Mouse (Mus musculus): ENCODE measurements around the gene Atg14. TPM values are rescaled to one million over a fixed set of nuclear protein-coding genes. Genes with fewer than 3 reads are reported as not detected.

The Atg14 gene
- polyA plus RNA-seq, 1 experiment from 2014 or later: 18.8 TPM

DNA sequence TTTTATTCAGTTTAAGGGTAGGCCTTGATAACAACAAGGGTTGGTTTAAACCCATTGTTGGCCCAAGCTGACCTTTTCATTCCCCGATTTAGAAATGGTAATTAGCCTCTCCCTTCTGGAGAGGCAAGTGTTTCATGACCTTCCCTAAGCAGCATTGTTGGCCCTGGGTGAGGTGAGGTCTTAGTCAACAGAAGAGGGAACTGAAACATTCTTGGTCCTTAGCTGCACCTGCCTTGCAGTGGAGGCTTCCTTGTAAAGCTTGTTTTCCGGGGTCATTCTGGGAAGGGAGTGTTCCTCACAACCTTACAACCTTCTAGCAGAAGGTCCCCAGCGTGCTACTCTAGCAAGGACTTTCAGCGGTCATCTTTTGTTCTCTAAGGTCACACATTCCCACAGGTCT is 2.3 kb upstream of the Atg14 start:
- ATAC-seq (ENCODE audit: low FRiP score): no peak
- 80% methylated on average over 4 of the region's 4 CpGs for WGBS
- no peak overlapping the region for H3K4me2 ChIP-seq

GRCm38 (mm10) chr14:47567962-47568652 is 2.3 kb downstream of the Atg14 start:
- peak overlapping the region; percentile 76 for H3K9ac ChIP-seq
- H3K9me3 ChIP-seq: no peaks in the 10 kb centered on the region
- peak overlapping the region; percentile 92 for H3K4me3 ChIP-seq (replicated peaks)
- H3K27ac ChIP-seq: peak overlapping the region; percentile 6; the same call in 1 of the 2 replicates
- peak overlapping the region; percentile 80 for H3K4me2 ChIP-seq
- H3K27me3 ChIP-seq: no peaks in the 10 kb centered on the region
- peak; percentile 99 for ATAC-seq (ENCODE audit: low FRiP score)
- 0% methylated on average over 46 of the region's 46 CpGs for WGBS
- H3K36me3 ChIP-seq (replicated peaks): no peaks in the 10 kb centered on the region
- H3K4me1 ChIP-seq: peaks cover 9% of the 10 kb centered on the region

More for the DNA sequence above, 2.3 kb upstream of the Atg14 start:
- H3K9ac ChIP-seq: no peak overlapping the region
- H3K36me3 ChIP-seq (replicated peaks): no peaks in the 10 kb centered on the region
- no peak overlapping the region for H3K4me3 ChIP-seq (replicated peaks)
- peaks cover 5% of the 10 kb centered on the region; the same call in 1 of the 2 replicates for H3K27me3 ChIP-seq
- H3K9me3 ChIP-seq: no peaks in the 10 kb centered on the region
- no peak overlapping the region for H3K27ac ChIP-seq
- 0 out of 2 replicates have a peak, but pooled peaks cover 2% of the 10 kb centered on the region for H3K4me1 ChIP-seq

DNA sequence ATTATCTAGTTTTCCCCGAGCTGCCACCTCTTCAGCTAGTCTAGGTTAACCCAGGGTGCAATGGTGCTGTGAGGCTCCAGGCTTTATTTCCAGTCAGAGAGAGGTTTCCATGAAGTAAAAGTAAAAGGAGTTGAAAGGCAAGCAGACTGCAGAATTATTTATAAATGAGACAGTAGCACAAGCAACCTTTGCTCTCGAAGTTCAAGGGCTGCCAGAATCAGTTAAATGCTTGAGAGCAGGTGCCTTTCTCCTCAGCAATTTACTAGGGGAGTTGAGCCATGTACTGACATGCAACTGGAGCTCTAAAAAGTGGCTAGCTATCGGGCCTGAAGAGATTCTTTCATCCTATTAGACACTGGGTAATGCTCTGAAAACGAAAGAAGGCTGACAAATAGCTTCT is 7.3 kb downstream of the Atg14 start:
- H3K4me2 ChIP-seq: no peak overlapping the region
- no peaks in the 10 kb centered on the region for H3K27me3 ChIP-seq
- no peaks in the 10 kb centered on the region for H3K9me3 ChIP-seq
- no peak overlapping the region for H3K27ac ChIP-seq
- no peak overlapping the region for H3K4me3 ChIP-seq (replicated peaks)
- no peak for ATAC-seq (ENCODE audit: low FRiP score)
- H3K36me3 ChIP-seq (replicated peaks): no peaks in the 10 kb centered on the region; the same call in 1 of the 2 replicates
- H3K4me1 ChIP-seq: peaks cover 9% of the 10 kb centered on the region
- WGBS: 82% methylated on average over 4 of the region's 4 CpGs
- H3K9ac ChIP-seq: no peak overlapping the region

GRCm38 (mm10) chr14:47562530-47562929 is 7.9 kb downstream of the Atg14 start:
- H3K27me3 ChIP-seq: no peaks in the 10 kb centered on the region
- H3K4me1 ChIP-seq: peaks cover 5% of the 10 kb centered on the region
- no peaks in the 10 kb centered on the region for H3K9me3 ChIP-seq
- H3K4me2 ChIP-seq: no peak overlapping the region
- 97% methylated on average over 1 of the region's 1 CpGs for WGBS
- no peak overlapping the region for H3K4me3 ChIP-seq (replicated peaks)
- ATAC-seq (ENCODE audit: low FRiP score): no peak
- no peak overlapping the region for H3K27ac ChIP-seq
- no peak overlapping the region for H3K9ac ChIP-seq
- peaks cover 5% of the 10 kb centered on the region; the same call in 1 of the 2 replicates for H3K36me3 ChIP-seq (replicated peaks)

- no peak overlapping the region for H3K9ac ChIP-seq
- ATAC-seq (ENCODE audit: low FRiP score): no peak
- H3K4me1 ChIP-seq: no peaks in the 10 kb centered on the region
- no peak overlapping the region for H3K4me3 ChIP-seq (replicated peaks)
- H3K36me3 ChIP-seq (replicated peaks): peaks cover 18% of the 10 kb centered on the region; the same call in 1 of the 2 replicates
- H3K27ac ChIP-seq: no peak overlapping the region
- H3K9me3 ChIP-seq: no peaks in the 10 kb centered on the region
- H3K27me3 ChIP-seq: no peaks in the 10 kb centered on the region
- WGBS: 88% methylated on average over 2 of the region's 2 CpGs
- H3K4me2 ChIP-seq: no peak overlapping the region
Measured at GRCm38 (mm10) chr14:47560714-47561113, 9.7 kb downstream of the Atg14 start.

- 92% methylated on average over 5 of the region's 5 CpGs for WGBS
- Histone ChIP-seq H3K36me3 (replicated peaks) (peaks cover 51% of the 10 kb centered on the region), H3K4me3 (replicated peaks) (no peak overlapping the region), H3K4me2 (no peak overlapping the region), H3K4me1 (no peaks in the 10 kb centered on the region), H3K27ac (no peak overlapping the region), H3K9ac (no peak overlapping the region), H3K9me3 (no peaks in the 10 kb centered on the region), H3K27me3 (no peaks in the 10 kb centered on the region)
- ATAC-seq (ENCODE audit: low FRiP score): no peak
Measured at GRCm38 (mm10) chr14:47555225-47555624, 15.2 kb downstream of the Atg14 start.

- no peaks in the 10 kb centered on the region for H3K4me1 ChIP-seq
- no peaks in the 10 kb centered on the region for H3K9me3 ChIP-seq
- H3K9ac ChIP-seq: no peak overlapping the region
- H3K27ac ChIP-seq: no peak overlapping the region
- 88% methylated on average over 3 of the region's 4 CpGs for WGBS
- H3K36me3 ChIP-seq (replicated peaks): peaks cover 59% of the 10 kb centered on the region
- no peak for ATAC-seq (ENCODE audit: low FRiP score)
- H3K27me3 ChIP-seq: no peaks in the 10 kb centered on the region
- no peak overlapping the region for H3K4me3 ChIP-seq (replicated peaks)
- H3K4me2 ChIP-seq: no peak overlapping the region
Measured at GRCm38 (mm10) chr14:47554236-47554635, 16.2 kb downstream of the Atg14 start.

DNA sequence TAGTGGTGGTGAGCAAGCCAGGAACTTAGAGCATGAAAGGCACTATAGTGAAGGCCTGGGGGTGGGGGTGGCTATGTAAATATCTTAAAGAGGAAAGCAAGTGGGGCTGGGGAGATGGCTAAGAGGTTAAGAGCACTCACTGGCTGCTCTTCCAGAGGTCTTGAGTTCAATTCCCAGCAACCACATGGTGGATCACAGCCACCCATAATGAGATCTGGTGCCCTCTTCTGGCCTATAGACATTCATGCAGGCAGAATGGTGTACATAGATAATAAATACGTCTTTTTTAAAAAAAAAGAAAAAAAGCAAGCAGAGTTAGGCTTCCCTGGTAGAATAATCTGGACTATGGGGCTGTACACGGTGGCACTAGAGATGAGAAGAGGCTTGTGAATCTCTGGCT is 17.1 kb downstream of the Atg14 start:
- peaks cover 68% of the 10 kb centered on the region for H3K36me3 ChIP-seq (replicated peaks)
- 94% methylated on average over 2 of the region's 2 CpGs for WGBS
- no peak overlapping the region for H3K9ac ChIP-seq

GRCm38 (mm10) chr14:47551668-47552067 is 18.8 kb downstream of the Atg14 start:
- H3K27ac ChIP-seq: no peak overlapping the region
- H3K4me3 ChIP-seq (replicated peaks): no peak overlapping the region
- H3K4me1 ChIP-seq: no peaks in the 10 kb centered on the region
- no peak overlapping the region for H3K4me2 ChIP-seq
- 88% methylated on average over 6 of the region's 6 CpGs for WGBS
- peaks cover 73% of the 10 kb centered on the region for H3K36me3 ChIP-seq (replicated peaks)
- no peaks in the 10 kb centered on the region for H3K9me3 ChIP-seq
- no peak overlapping the region for H3K9ac ChIP-seq
- H3K27me3 ChIP-seq: no peaks in the 10 kb centered on the region
- no peak for ATAC-seq (ENCODE audit: low FRiP score)

More for the DNA sequence above, 17.1 kb downstream of the Atg14 start:
- no peaks in the 10 kb centered on the region for H3K4me1 ChIP-seq
- H3K4me3 ChIP-seq (replicated peaks): no peak overlapping the region
- H3K4me2 ChIP-seq: no peak overlapping the region
- no peak for ATAC-seq (ENCODE audit: low FRiP score)
- no peaks in the 10 kb centered on the region for H3K9me3 ChIP-seq
- H3K27ac ChIP-seq: no peak overlapping the region
- no peaks in the 10 kb centered on the region for H3K27me3 ChIP-seq

DNA sequence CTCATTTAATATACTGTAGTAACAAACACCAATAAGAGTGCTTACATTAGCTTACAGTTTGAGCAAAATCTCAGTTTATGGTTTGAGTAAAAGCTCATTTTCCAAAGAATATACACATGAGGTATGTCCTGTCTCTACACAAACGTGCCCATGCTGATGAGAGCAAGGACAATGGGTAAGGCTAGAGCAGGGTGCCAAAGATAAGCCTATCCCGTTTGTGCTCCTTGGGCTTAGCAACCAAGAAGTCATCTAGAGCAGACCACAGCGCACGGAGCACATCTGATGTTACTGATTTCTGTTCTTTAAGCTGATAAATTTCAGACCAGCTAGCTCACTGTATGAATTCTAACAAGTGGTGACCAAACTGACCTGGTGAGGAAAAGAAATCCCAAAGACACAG is 25.6 kb downstream of the Atg14 start:
- H3K9me3 ChIP-seq: no peaks in the 10 kb centered on the region
- no peak overlapping the region for H3K27ac ChIP-seq
- WGBS: 90% methylated on average over 4 of the region's 4 CpGs
- no peaks in the 10 kb centered on the region for H3K4me1 ChIP-seq
- no peak overlapping the region for H3K4me3 ChIP-seq (replicated peaks)
- peaks cover 87% of the 10 kb centered on the region for H3K36me3 ChIP-seq (replicated peaks)
- H3K4me2 ChIP-seq: no peak overlapping the region
- H3K27me3 ChIP-seq: no peaks in the 10 kb centered on the region
- no peak overlapping the region for H3K9ac ChIP-seq
- ATAC-seq (ENCODE audit: low FRiP score): no peak

- ATAC-seq (ENCODE audit: low FRiP score): no peak
- H3K36me3 ChIP-seq (replicated peaks): peaks cover 81% of the 10 kb centered on the region
Measured at GRCm38 (mm10) chr14:47544286-47544685, 26.2 kb downstream of the Atg14 start.

GRCm38 (mm10) chr14:47542283-47542682 is 28.2 kb downstream of the Atg14 start:
- no peaks in the 10 kb centered on the region for H3K27me3 ChIP-seq
- H3K9ac ChIP-seq: no peak overlapping the region
- no peak for ATAC-seq (ENCODE audit: low FRiP score)
- no peak overlapping the region for H3K27ac ChIP-seq
- H3K4me2 ChIP-seq: no peak overlapping the region
- H3K36me3 ChIP-seq (replicated peaks): peaks cover 62% of the 10 kb centered on the region
- H3K9me3 ChIP-seq: no peaks in the 10 kb centered on the region
- no peaks in the 10 kb centered on the region for H3K4me1 ChIP-seq
- H3K4me3 ChIP-seq (replicated peaks): no peak overlapping the region
- WGBS: 85% methylated on average over 3 of the region's 3 CpGs

More at GRCm38 (mm10) chr14:47544286-47544685, 26.2 kb downstream of the Atg14 start:
- H3K27ac ChIP-seq: no peak overlapping the region
- WGBS: 89% methylated on average over 5 of the region's 5 CpGs
- no peaks in the 10 kb centered on the region for H3K4me1 ChIP-seq
- H3K9ac ChIP-seq: no peak overlapping the region
- H3K4me3 ChIP-seq (replicated peaks): no peak overlapping the region
- H3K9me3 ChIP-seq: no peaks in the 10 kb centered on the region
- no peak overlapping the region for H3K4me2 ChIP-seq
- H3K27me3 ChIP-seq: no peaks in the 10 kb centered on the region

DNA sequence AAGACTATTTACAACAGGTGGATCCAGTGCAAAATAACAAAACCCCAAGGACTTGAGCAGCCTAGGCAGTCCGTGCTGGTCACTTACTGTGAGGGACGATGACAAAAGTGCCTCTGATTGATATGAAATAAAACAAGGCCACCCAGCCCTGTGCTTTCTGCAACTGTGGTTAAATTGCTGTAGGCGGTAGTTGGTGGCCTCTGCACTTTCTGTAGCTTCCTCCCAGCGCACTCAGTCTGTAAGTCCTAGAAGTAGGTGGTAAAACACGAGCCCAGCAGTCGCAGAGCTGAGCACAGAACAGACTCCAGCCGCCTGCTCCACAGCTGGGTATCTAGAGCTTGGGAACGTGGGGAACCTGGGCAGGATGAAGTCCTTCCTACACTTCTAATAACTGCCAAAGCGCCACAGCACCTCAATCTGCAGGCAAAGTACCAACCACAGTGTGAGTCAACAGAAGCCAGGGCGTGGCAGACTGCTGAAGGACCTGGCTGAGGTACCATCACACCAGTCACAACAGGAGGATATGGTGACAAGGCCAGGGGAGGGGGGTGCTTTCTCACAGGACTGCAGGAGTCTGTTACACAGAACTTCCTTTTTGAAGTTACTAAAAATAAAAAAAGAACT is 29.0 kb downstream of the Atg14 start:
- Histone ChIP-seq H3K27ac (no peak overlapping the region), H3K36me3 (replicated peaks) (peaks cover 54% of the 10 kb centered on the region), H3K9me3 (no peaks in the 10 kb centered on the region), H3K4me1 (no peaks in the 10 kb centered on the region), H3K4me2 (no peak overlapping the region), H3K4me3 (replicated peaks) (no peak overlapping the region), H3K27me3 (no peaks in the 10 kb centered on the region), H3K9ac (no peak overlapping the region)
- ATAC-seq (ENCODE audit: low FRiP score): no peak
- 92% methylated on average over 10 of the region's 10 CpGs for WGBS

Data from forebrain, embryonic 12.5 days (tissue).